Mouse (Mus musculus) ES-Bruce4 (cell line): ENCODE data around the gene Grhl3. TPM values are rescaled to one million over a fixed set of nuclear protein-coding genes. Genes with fewer than 3 reads are reported as not detected.

Experiments
- H3K27ac ChIP-seq: 2 replicates; pipeline ENCODE4 v1.5.1; 2012; ENCODE audit warnings: low read length, inconsistent platforms; ENCODE audit not compliant: insufficient read depth
- H3K27me3 ChIP-seq: 2 replicates; pipeline ENCODE4 v1.6.1; 2012; ENCODE audit warnings: mild to moderate bottlenecking, low read length, inconsistent platforms; ENCODE audit not compliant: control insufficient read depth, poor library complexity, insufficient read depth, severe bottlenecking
- H3K36me3 ChIP-seq: 2 replicates; pipeline ENCODE4 v1.6.1; 2012; ENCODE audit warnings: inconsistent platforms, mild to moderate bottlenecking, low read length, moderate library complexity; ENCODE audit not compliant: control insufficient read depth, poor library complexity, insufficient read depth, severe bottlenecking
- H3K4me1 ChIP-seq: one replicate; pipeline ENCODE4 v1.8.1; 2011; ENCODE audit warnings: low read length; ENCODE audit not compliant: control insufficient read depth, insufficient read depth
- H3K4me3 ChIP-seq: 2 replicates; pipeline ENCODE4 v1.5.1; 2011; ENCODE audit warnings: low read depth, mild to moderate bottlenecking, low read length
- H3K9ac ChIP-seq: 2 replicates; pipeline ENCODE4 v1.6.1; 2012; ENCODE audit warnings: low read depth, mild to moderate bottlenecking, inconsistent platforms; ENCODE audit not compliant: poor library complexity, severe bottlenecking
- H3K9me3 ChIP-seq: replicated peaks from 2 replicates; pipeline ENCODE4 v1.6.1; 2012; ENCODE audit warnings: mild to moderate bottlenecking, low read length, inconsistent platforms; ENCODE audit not compliant: control insufficient read depth, poor library complexity, insufficient read depth, severe bottlenecking
- CTCF ChIP-seq: IDR thresholded peaks from one replicate; pipeline ENCODE4 v1.8.1; 2011; ENCODE audit warnings: low read depth, low read length
- EP300 ChIP-seq: IDR thresholded peaks from 2 replicates; pipeline ENCODE4 v1.6.1; 2011; ENCODE audit warnings: low read depth, low read length; ENCODE audit not compliant: insufficient read depth
- POLR2A ChIP-seq: IDR thresholded peaks from one replicate; pipeline ENCODE4 v1.8.1; 2011; ENCODE audit warnings: low read length; ENCODE audit not compliant: insufficient read depth
- polyA plus RNA-seq: library from polyadenylated mRNA; stranded (reverse); fragments of >200 nt; gene quantifications from 2 replicates; pipeline ENCODE4 v1.2.4, GENCODE M21; 2011; ENCODE audit warnings: low read depth; ENCODE audit not compliant: missing spikeins, insufficient read depth, insufficient read length

Gene Grhl3
- polyA plus RNA-seq, 1 experiment: 18.0 TPM

- Histone ChIP-seq H3K36me3 (no peaks in the 10 kb centered on the region), H3K27me3 (no peaks in the 10 kb centered on the region), H3K9ac (peak overlapping the region; percentile 5), H3K4me3 (peak overlapping the region; percentile 40), H3K9me3 (no peaks in the 10 kb centered on the region), H3K4me1 (peaks cover 5% of the 10 kb centered on the region), H3K27ac (no peak overlapping the region)
- TF ChIP-seq CTCF: no peak
- 0 out of 2 replicates have a peak, but pooled peaks have one; percentile 20 for TF ChIP-seq EP300
- no peak for TF ChIP-seq POLR2A
Measured at GRCm38 (mm10) chr4:135570152-135571036, 3.0 kb downstream of the Grhl3 start.

- H3K4me3 ChIP-seq: no peak overlapping the region
- H3K27me3 ChIP-seq: no peaks in the 10 kb centered on the region
Measured at GRCm38 (mm10) chr4:135569201-135569600, 4.2 kb downstream of the Grhl3 start.

GRCm38 (mm10) chr4:135567484-135567883 lies 5.9 kb downstream of the Grhl3 start:
- H3K36me3 ChIP-seq: no peaks in the 10 kb centered on the region
- peaks cover 8% of the 10 kb centered on the region for H3K4me1 ChIP-seq
- H3K9ac ChIP-seq: no peak overlapping the region
- TF ChIP-seq CTCF (no peak), POLR2A (no peak), EP300 (no peak)
- H3K27me3 ChIP-seq: no peaks in the 10 kb centered on the region
- no peak overlapping the region for H3K27ac ChIP-seq
- no peaks in the 10 kb centered on the region for H3K9me3 ChIP-seq
- no peak overlapping the region for H3K4me3 ChIP-seq

More at GRCm38 (mm10) chr4:135569201-135569600, 4.2 kb downstream of the Grhl3 start:
- H3K27ac ChIP-seq: no peak overlapping the region
- H3K9ac ChIP-seq: no peak overlapping the region
- H3K36me3 ChIP-seq: no peaks in the 10 kb centered on the region
- H3K4me1 ChIP-seq: peaks cover 7% of the 10 kb centered on the region
- TF ChIP-seq POLR2A (no peak), CTCF (no peak), EP300 (peak; percentile 88)
- no peaks in the 10 kb centered on the region for H3K9me3 ChIP-seq

- H3K36me3 ChIP-seq: no peaks in the 10 kb centered on the region
- TF ChIP-seq EP300 (no peak), POLR2A (no peak), CTCF (no peak)
- H3K4me3 ChIP-seq: 0 out of 2 replicates have a peak overlapping the region, but pooled peaks have one; percentile 7
- H3K27me3 ChIP-seq: no peaks in the 10 kb centered on the region
- H3K27ac ChIP-seq: no peak overlapping the region
- peaks cover 8% of the 10 kb centered on the region for H3K4me1 ChIP-seq
- no peak overlapping the region for H3K9ac ChIP-seq
- H3K9me3 ChIP-seq: no peaks in the 10 kb centered on the region
Measured at GRCm38 (mm10) chr4:135567042-135567441, 6.4 kb downstream of the Grhl3 start.

GRCm38 (mm10) chr4:135565400-135565799 lies 8.0 kb downstream of the Grhl3 start:
- Histone ChIP-seq H3K27me3 (no peaks in the 10 kb centered on the region), H3K4me1 (peaks cover 8% of the 10 kb centered on the region), H3K9ac (no peak overlapping the region), H3K27ac (no peak overlapping the region), H3K36me3 (no peaks in the 10 kb centered on the region), H3K9me3 (no peaks in the 10 kb centered on the region), H3K4me3 (no peak overlapping the region)
- no peak for TF ChIP-seq EP300
- no peak for TF ChIP-seq CTCF
- no peak for TF ChIP-seq POLR2A

- H3K27me3 ChIP-seq: no peaks in the 10 kb centered on the region
- peaks cover 8% of the 10 kb centered on the region for H3K4me1 ChIP-seq
- no peak overlapping the region for H3K4me3 ChIP-seq
- no peak overlapping the region for H3K9ac ChIP-seq
- H3K9me3 ChIP-seq: no peaks in the 10 kb centered on the region
- TF ChIP-seq CTCF: no peak
- TF ChIP-seq POLR2A: no peak
- no peak for TF ChIP-seq EP300
- no peaks in the 10 kb centered on the region for H3K36me3 ChIP-seq
- no peak overlapping the region for H3K27ac ChIP-seq
Measured at GRCm38 (mm10) chr4:135563794-135564193, 9.6 kb downstream of the Grhl3 start.
